In the genomic region with DNA sequence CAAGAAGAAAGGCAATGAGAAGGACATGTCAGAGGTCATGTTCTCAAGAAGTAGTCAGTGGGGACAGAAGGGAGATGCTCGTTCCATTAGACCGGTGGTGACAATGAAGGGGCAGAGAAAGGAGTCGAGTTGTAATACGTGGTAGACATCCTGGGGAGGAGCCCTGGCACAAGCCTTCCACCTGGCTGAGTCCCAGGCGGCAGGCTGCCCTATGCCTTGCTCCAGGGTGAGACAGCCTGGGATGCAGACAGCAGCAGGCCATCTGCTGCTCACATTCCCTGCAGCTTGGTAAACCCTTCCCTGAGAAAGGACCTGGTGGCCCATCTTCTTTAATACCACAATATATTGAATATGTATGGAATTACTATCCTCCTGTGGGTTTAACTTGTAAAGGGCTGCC, we compare ENCODE assay signal across 17 mouse cellular contexts. TPM values are rescaled to one million over a fixed set of nuclear protein-coding genes. Genes with fewer than 3 reads are reported as not detected.
DNase-seq lines count a peak whose midpoint lies in the region; ATAC-seq lines count a peak whose summit lies in the region.
"Had no signal": no experiment of that assay in that cellular context is flagged by ENCODE, and none has a peak within 500 bp of the region (broad histone marks: within the 10 kb centered on the region; RNA-seq: fewer than 3 reads in every experiment).

No protein-coding gene starts in this region.

- H3K4me2 ChIP-seq in forebrain, embryonic 15.5 days (replicated peaks): no peak overlapping the region
- H3K4me2 ChIP-seq in forebrain, embryonic 11.5 days (ENCODE audit: low read depth, low read length, severe bottlenecking): no peak overlapping the region
- H3K4me2 ChIP-seq: embryonic facial prominence, embryonic 13.5 days; intestine, embryonic 15.5 days; lung, embryonic 14.5 days had no signal

- DNase-seq in forebrain, embryonic 11.5 days (ENCODE audit: low spot score): no peak
- DNase-seq in layer of hippocampus, postnatal 14 days (ENCODE audit: low spot score in 2 of 2): peak; percentile 49 to 64
- no peak for DNase-seq in layer of hippocampus, postnatal 36 days
- DNase-seq in cerebellum, postnatal 25 days: peak; percentile 94 to 95
- no peak for DNase-seq in right cerebral cortex, postnatal 4 days
- no peak for DNase-seq in kidney, postnatal 25 days
- DNase-seq: adrenal gland, postnatal 14 days; heart, adult 2 months; kidney, postnatal 4 days; liver; lung, embryonic 14.5 days; right cerebral cortex, postnatal 14 days had no signal

- H3K4me1 ChIP-seq in forebrain, embryonic 15.5 days: peaks cover 20% of the 10 kb centered on the region
- H3K4me1 ChIP-seq in forebrain, embryonic 11.5 days (replicated peaks; ENCODE audit: control insufficient read depth, insufficient read depth, low read length): no peaks in the 10 kb centered on the region
- H3K4me1 ChIP-seq: intestine, embryonic 15.5 days had no signal

- no peak overlapping the region for H3K4me3 ChIP-seq in forebrain, embryonic 15.5 days
- no peak overlapping the region for H3K4me3 ChIP-seq in forebrain, embryonic 11.5 days (ENCODE audit: low read depth, low read length)
- H3K4me3 ChIP-seq: embryonic facial prominence, embryonic 13.5 days; heart, adult 2 months; intestine, embryonic 15.5 days; myocyte had no signal

- no peaks in the 10 kb centered on the region for H3K36me3 ChIP-seq in forebrain, embryonic 15.5 days
- no peaks in the 10 kb centered on the region for H3K36me3 ChIP-seq in forebrain, embryonic 11.5 days (ENCODE audit: control insufficient read depth, insufficient read depth, low read length)
- H3K36me3 ChIP-seq: embryonic facial prominence, embryonic 13.5 days; intestine, embryonic 15.5 days had no signal

- no peaks in the 10 kb centered on the region for H3K9me3 ChIP-seq in forebrain, embryonic 15.5 days
- H3K9me3 ChIP-seq in forebrain, embryonic 11.5 days (ENCODE audit: control insufficient read depth, low read length): no peaks in the 10 kb centered on the region
- H3K9me3 ChIP-seq: embryonic facial prominence, embryonic 13.5 days; intestine, embryonic 15.5 days had no signal

- 21% methylated on average over 5 of the region's 5 CpGs for WGBS in forebrain, embryonic 15.5 days
- WGBS in forebrain, embryonic 11.5 days: 40% methylated on average over 5 of the region's 5 CpGs

- no peak overlapping the region for H3K27ac ChIP-seq in forebrain, embryonic 15.5 days (replicated peaks)
- H3K27ac ChIP-seq in forebrain, embryonic 11.5 days (ENCODE audit: low read depth, low read length): no peak overlapping the region
- H3K27ac ChIP-seq: embryonic facial prominence, embryonic 13.5 days; heart, adult 2 months; intestine, embryonic 15.5 days had no signal

- peak; percentile 90 for ATAC-seq in forebrain, embryonic 15.5 days (replicated peaks)
- ATAC-seq in forebrain, embryonic 11.5 days (replicated peaks; ENCODE audit: low FRiP score): no peak
- peak; percentile 91 for ATAC-seq in cerebellum, adult (ENCODE audit: insufficient number of reproducible peaks, low FRiP score, low TSS enrichment)
- ATAC-seq: intestine, embryonic 15.5 days had no signal

- H3K9ac ChIP-seq in forebrain, embryonic 15.5 days (replicated peaks): no peak overlapping the region
- H3K9ac ChIP-seq in forebrain, embryonic 11.5 days (ENCODE audit: low read length): no peak overlapping the region
- H3K9ac ChIP-seq: embryonic facial prominence, embryonic 13.5 days; intestine, embryonic 15.5 days; lung, embryonic 14.5 days had no signal

- H3K27me3 ChIP-seq in forebrain, embryonic 15.5 days: no peaks in the 10 kb centered on the region
- no peaks in the 10 kb centered on the region for H3K27me3 ChIP-seq in forebrain, embryonic 11.5 days (ENCODE audit: control insufficient read depth, insufficient read depth, low read length)
- H3K27me3 ChIP-seq: embryonic facial prominence, embryonic 13.5 days; intestine, embryonic 15.5 days had no signal

RNA-seq across cellular contexts. Expression of a gene that starts 22.6 kb away (rescaled TPM):
- polyA plus RNA-seq in forebrain, embryonic 15.5 days (2015; fragmentation: Nextera tagmentation; extraction: Ambion mirVana): 46.9 and 48.6 TPM in 2 replicates
- 27.6 and 30.5 TPM in 2 replicates for polyA plus RNA-seq in forebrain, embryonic 11.5 days (2014; fragmentation: Nextera tagmentation; extraction: Ambion mirVana)
- total RNA-seq in layer of hippocampus, postnatal 14 days (2021): 10 to 100 TPM; 49.6 to 50.2 TPM
- total RNA-seq in layer of hippocampus, postnatal 36 days (2021): 10 to 100 TPM; 54.1 to 55.5 TPM

Comparison
In these comparisons a context has a peak if more than half of its experiments do, and no peak if none do; other contexts are left out.
1. DNase-seq: peak in layer of hippocampus, postnatal 14 days (2 of 2) and cerebellum, postnatal 25 days (2 of 2); none in forebrain, embryonic 11.5 days (single experiment), layer of hippocampus, postnatal 36 days (0 of 2), right cerebral cortex, postnatal 4 days (single experiment) and kidney, postnatal 25 days (0 of 2).